Mouse (Mus musculus): Measurements from ENCODE around the gene Snrpf. TPM values are rescaled to one million over a fixed set of nuclear protein-coding genes. Genes with fewer than 3 reads are reported as not detected.
A peak's percentile ranks its signal among the peaks of the same experiment; 100 is the strongest.

Snrpf gene
- polyA plus RNA-seq, 1 experiment from 2014 or later = 77.4 TPM

DNA sequence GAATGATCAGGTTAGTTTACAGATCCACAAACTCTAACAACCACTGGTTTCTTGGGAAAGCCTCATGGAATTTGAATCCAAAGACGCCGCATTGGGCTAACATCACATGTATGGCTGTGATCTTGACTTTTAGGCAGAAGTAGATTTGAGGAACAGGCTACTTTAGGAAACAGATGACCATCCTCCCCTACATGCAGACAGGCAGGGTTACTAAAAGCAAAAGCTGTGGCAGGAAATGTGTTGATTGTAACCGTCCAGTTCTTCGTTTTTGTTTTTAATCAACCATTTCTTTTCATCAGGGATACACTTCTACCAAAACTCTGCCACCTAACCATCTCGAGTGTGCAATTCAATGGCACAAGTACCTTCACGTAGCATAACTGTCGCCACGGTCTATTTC lies 13.5 kb downstream of the Snrpf start:
- Histone ChIP-seq H3K9me3 (ENCODE audit: control insufficient read depth, low read length) (no peaks in the 10 kb centered on the region), H3K36me3 (ENCODE audit: control insufficient read depth, insufficient read depth, low read length) (no peaks in the 10 kb centered on the region), H3K4me1 (ENCODE audit: control insufficient read depth in 2 of 2, insufficient read depth in 2 of 2, low read length in 2 of 2) (no peaks in the 10 kb centered on the region), H3K4me3 (ENCODE audit: control insufficient read depth in 1 of 2, insufficient read depth in 1 of 2, low read depth in 1 of 2, low read length in 2 of 2) (no peak overlapping the region), H3K27me3 (ENCODE audit: control insufficient read depth, insufficient read depth, low read length) (no peaks in the 10 kb centered on the region), H3K9ac (ENCODE audit: low read length) (no peak overlapping the region), H3K27ac (replicated peaks in 1 of 2; ENCODE audit: control insufficient read depth in 1 of 2, insufficient read depth in 1 of 2, low read depth in 2 of 2, low read length in 2 of 2) (no peak overlapping the region), H3K4me2 (ENCODE audit: low read length) (no peak overlapping the region)
- no peak for ATAC-seq (ENCODE audit: insufficient number of reproducible peaks, insufficient read depth, low FRiP score, low read depth)
- WGBS = 83% methylated on average over 8 of the region's 8 CpGs

- no peak for ATAC-seq (ENCODE audit: insufficient number of reproducible peaks, insufficient read depth, low FRiP score, low read depth)
- no peaks in the 10 kb centered on the region for H3K4me1 ChIP-seq (ENCODE audit: control insufficient read depth in 2 of 2, insufficient read depth in 2 of 2, low read length in 2 of 2)
- no peak overlapping the region for H3K4me3 ChIP-seq (ENCODE audit: control insufficient read depth in 1 of 2, insufficient read depth in 1 of 2, low read depth in 1 of 2, low read length in 2 of 2)
- 51% methylated on average over 4 of the region's 4 CpGs for WGBS
- no peak overlapping the region for H3K27ac ChIP-seq (replicated peaks in 1 of 2; ENCODE audit: control insufficient read depth in 1 of 2, insufficient read depth in 1 of 2, low read depth in 2 of 2, low read length in 2 of 2)
- no peaks in the 10 kb centered on the region for H3K36me3 ChIP-seq (ENCODE audit: control insufficient read depth, insufficient read depth, low read length)
- no peaks in the 10 kb centered on the region for H3K9me3 ChIP-seq (ENCODE audit: control insufficient read depth, low read length)
- H3K27me3 ChIP-seq (ENCODE audit: control insufficient read depth, insufficient read depth, low read length) = no peaks in the 10 kb centered on the region
- H3K9ac ChIP-seq (ENCODE audit: low read length) = no peak overlapping the region
- H3K4me2 ChIP-seq (ENCODE audit: low read length) = no peak overlapping the region
Measured at GRCm38 (mm10) chr10:93574966-93575365, 14.5 kb downstream of the Snrpf start.

- H3K4me3 ChIP-seq (ENCODE audit: control insufficient read depth in 1 of 2, insufficient read depth in 1 of 2, low read depth in 1 of 2, low read length in 2 of 2) = no peak overlapping the region
- H3K4me1 ChIP-seq (ENCODE audit: control insufficient read depth in 2 of 2, insufficient read depth in 2 of 2, low read length in 2 of 2) = no peaks in the 10 kb centered on the region
- 59% methylated on average over 2 of the region's 2 CpGs for WGBS
- no peaks in the 10 kb centered on the region for H3K9me3 ChIP-seq (ENCODE audit: control insufficient read depth, low read length)
- no peak overlapping the region for H3K9ac ChIP-seq (ENCODE audit: low read length)
- H3K27ac ChIP-seq (replicated peaks in 1 of 2; ENCODE audit: control insufficient read depth in 1 of 2, insufficient read depth in 1 of 2, low read depth in 2 of 2, low read length in 2 of 2) = no peak overlapping the region
- no peak for ATAC-seq (ENCODE audit: insufficient number of reproducible peaks, insufficient read depth, low FRiP score, low read depth)
- H3K36me3 ChIP-seq (ENCODE audit: control insufficient read depth, insufficient read depth, low read length) = no peaks in the 10 kb centered on the region
- no peaks in the 10 kb centered on the region for H3K27me3 ChIP-seq (ENCODE audit: control insufficient read depth, insufficient read depth, low read length)
- H3K4me2 ChIP-seq (ENCODE audit: low read length) = no peak overlapping the region
Measured at GRCm38 (mm10) chr10:93572209-93572608, 17.3 kb downstream of the Snrpf start.

GRCm38 (mm10) chr10:93568671-93569070 lies 20.8 kb downstream of the Snrpf start:
- no peaks in the 10 kb centered on the region for H3K27me3 ChIP-seq (ENCODE audit: control insufficient read depth, insufficient read depth, low read length)
- no peak overlapping the region for H3K9ac ChIP-seq (ENCODE audit: low read length)
- no peaks in the 10 kb centered on the region for H3K4me1 ChIP-seq (ENCODE audit: control insufficient read depth in 2 of 2, insufficient read depth in 2 of 2, low read length in 2 of 2)
- no peaks in the 10 kb centered on the region for H3K36me3 ChIP-seq (ENCODE audit: control insufficient read depth, insufficient read depth, low read length)
- 81% methylated on average over 6 of the region's 6 CpGs for WGBS
- no peaks in the 10 kb centered on the region for H3K9me3 ChIP-seq (ENCODE audit: control insufficient read depth, low read length)
- H3K27ac ChIP-seq (replicated peaks in 1 of 2; ENCODE audit: control insufficient read depth in 1 of 2, insufficient read depth in 1 of 2, low read depth in 2 of 2, low read length in 2 of 2) = no peak overlapping the region
- no peak overlapping the region for H3K4me2 ChIP-seq (ENCODE audit: low read length)
- H3K4me3 ChIP-seq (ENCODE audit: control insufficient read depth in 1 of 2, insufficient read depth in 1 of 2, low read depth in 1 of 2, low read length in 2 of 2) = no peak overlapping the region
- ATAC-seq (ENCODE audit: insufficient number of reproducible peaks, insufficient read depth, low FRiP score, low read depth) = no peak

DNA sequence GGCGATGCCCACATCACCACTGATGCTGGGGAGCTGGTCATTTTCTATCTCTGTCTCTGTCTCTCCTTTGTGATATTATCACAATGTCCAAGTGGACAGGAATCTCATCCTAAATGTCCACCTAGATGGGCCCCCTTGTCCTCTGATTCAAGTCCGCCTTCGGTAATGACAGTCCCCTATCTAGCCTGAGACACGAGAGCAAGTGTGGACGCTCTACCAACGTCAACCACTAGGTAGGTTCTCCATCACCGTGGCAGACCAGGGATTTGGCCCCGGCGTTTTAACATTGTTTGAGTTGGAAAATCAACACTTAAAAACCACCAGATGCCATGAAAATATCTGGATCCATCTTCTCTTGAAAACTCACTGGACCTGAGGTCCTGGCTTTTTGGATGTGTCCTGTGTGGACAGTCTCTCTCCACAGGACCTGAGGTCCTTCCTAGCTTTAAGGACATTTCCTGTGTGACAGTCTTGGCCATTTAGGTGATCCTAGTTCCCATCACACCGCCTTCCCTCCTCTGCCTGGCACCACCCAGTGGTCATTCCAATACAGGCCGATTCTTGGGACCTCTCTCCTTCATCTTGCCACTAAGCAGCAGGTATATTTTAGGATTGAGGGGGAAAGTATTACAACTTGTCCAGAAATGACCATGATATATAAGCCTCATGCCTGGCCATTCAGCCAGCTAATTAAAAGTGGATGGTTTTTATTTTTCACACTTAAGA lies 21.5 kb downstream of the Snrpf start:
- Histone ChIP-seq H3K9ac (ENCODE audit: low read length) (no peak overlapping the region), H3K4me2 (ENCODE audit: low read length) (no peak overlapping the region), H3K27me3 (ENCODE audit: control insufficient read depth, insufficient read depth, low read length) (no peaks in the 10 kb centered on the region), H3K9me3 (ENCODE audit: control insufficient read depth, low read length) (no peaks in the 10 kb centered on the region), H3K27ac (replicated peaks in 1 of 2; ENCODE audit: control insufficient read depth in 1 of 2, insufficient read depth in 1 of 2, low read depth in 2 of 2, low read length in 2 of 2) (no peak overlapping the region), H3K4me3 (ENCODE audit: control insufficient read depth in 1 of 2, insufficient read depth in 1 of 2, low read depth in 1 of 2, low read length in 2 of 2) (no peak overlapping the region), H3K4me1 (ENCODE audit: control insufficient read depth in 2 of 2, insufficient read depth in 2 of 2, low read length in 2 of 2) (no peaks in the 10 kb centered on the region), H3K36me3 (ENCODE audit: control insufficient read depth, insufficient read depth, low read length) (no peaks in the 10 kb centered on the region)
- ATAC-seq (ENCODE audit: insufficient number of reproducible peaks, insufficient read depth, low FRiP score, low read depth) = no peak
- WGBS = 84% methylated on average over 11 of the region's 11 CpGs

DNA sequence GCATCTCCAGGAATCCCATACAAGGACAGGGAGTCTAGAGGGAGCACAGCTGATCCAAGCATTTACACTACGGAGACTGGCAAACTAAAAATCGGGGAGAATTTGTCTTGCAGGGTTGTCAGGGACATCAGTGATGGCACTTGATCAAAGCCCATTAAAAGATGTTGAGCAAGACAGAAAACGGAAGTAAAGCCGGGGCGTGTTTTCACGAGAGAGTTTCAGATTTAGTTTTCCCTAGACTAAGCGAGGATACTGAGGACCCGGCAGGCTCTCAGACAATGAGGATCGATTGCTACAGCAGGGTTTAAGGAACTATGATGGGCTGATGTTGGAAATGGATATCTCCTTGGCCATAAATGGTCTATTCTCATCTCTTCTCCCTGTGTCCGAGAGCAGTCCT lies 22.4 kb downstream of the Snrpf start:
- Histone ChIP-seq H3K9me3 (ENCODE audit: control insufficient read depth, low read length) (no peaks in the 10 kb centered on the region), H3K27ac (replicated peaks in 1 of 2; ENCODE audit: control insufficient read depth in 1 of 2, insufficient read depth in 1 of 2, low read depth in 2 of 2, low read length in 2 of 2) (no peak overlapping the region), H3K27me3 (ENCODE audit: control insufficient read depth, insufficient read depth, low read length) (no peaks in the 10 kb centered on the region), H3K4me3 (ENCODE audit: control insufficient read depth in 1 of 2, insufficient read depth in 1 of 2, low read depth in 1 of 2, low read length in 2 of 2) (no peak overlapping the region), H3K4me1 (ENCODE audit: control insufficient read depth in 2 of 2, insufficient read depth in 2 of 2, low read length in 2 of 2) (no peaks in the 10 kb centered on the region), H3K9ac (ENCODE audit: low read length) (no peak overlapping the region), H3K4me2 (ENCODE audit: low read length) (no peak overlapping the region), H3K36me3 (ENCODE audit: control insufficient read depth, insufficient read depth, low read length) (no peaks in the 10 kb centered on the region)
- WGBS = 81% methylated on average over 10 of the region's 10 CpGs
- no peak for ATAC-seq (ENCODE audit: insufficient number of reproducible peaks, insufficient read depth, low FRiP score, low read depth)

DNA sequence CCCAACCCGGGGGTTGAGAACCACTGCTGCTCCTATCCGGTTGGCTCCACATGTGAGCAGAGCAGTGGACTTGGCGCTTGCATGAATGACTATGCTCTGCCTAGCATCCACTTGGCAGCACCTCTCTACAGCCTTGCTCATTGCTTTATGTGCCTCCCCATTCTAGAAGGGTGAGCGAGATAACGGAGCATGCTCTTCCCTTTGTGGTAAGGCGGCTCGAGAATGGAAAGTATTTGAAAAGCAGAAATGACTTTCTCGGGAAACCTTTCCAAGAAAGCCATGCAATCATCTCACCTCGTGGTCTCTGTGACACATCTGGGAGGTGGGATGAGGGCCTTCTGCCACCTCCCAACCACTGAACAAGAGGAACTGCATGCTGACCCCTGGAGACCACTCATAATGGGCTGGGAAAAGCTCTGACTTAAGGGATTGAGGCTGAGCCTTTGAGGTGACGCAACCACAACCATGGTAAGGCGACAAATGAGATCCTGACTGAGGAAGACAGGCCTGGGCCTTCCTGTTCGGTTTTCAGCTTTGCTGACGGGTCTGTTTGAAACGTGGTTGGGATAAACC lies 24.9 kb downstream of the Snrpf start:
- ATAC-seq (ENCODE audit: insufficient number of reproducible peaks, insufficient read depth, low FRiP score, low read depth) = no peak
- Histone ChIP-seq H3K9me3 (ENCODE audit: control insufficient read depth, low read length) (no peaks in the 10 kb centered on the region), H3K9ac (ENCODE audit: low read length) (no peak overlapping the region), H3K27ac (replicated peaks in 1 of 2; ENCODE audit: control insufficient read depth in 1 of 2, insufficient read depth in 1 of 2, low read depth in 2 of 2, low read length in 2 of 2) (no peak overlapping the region), H3K4me3 (ENCODE audit: control insufficient read depth in 1 of 2, insufficient read depth in 1 of 2, low read depth in 1 of 2, low read length in 2 of 2) (no peak overlapping the region), H3K36me3 (ENCODE audit: control insufficient read depth, insufficient read depth, low read length) (no peaks in the 10 kb centered on the region), H3K27me3 (ENCODE audit: control insufficient read depth, insufficient read depth, low read length) (no peaks in the 10 kb centered on the region), H3K4me1 (ENCODE audit: control insufficient read depth in 2 of 2, insufficient read depth in 2 of 2, low read length in 2 of 2) (no peaks in the 10 kb centered on the region), H3K4me2 (ENCODE audit: low read length) (no peak overlapping the region)
- 74% methylated on average over 14 of the region's 14 CpGs for WGBS

- 36% methylated on average over 9 of the region's 9 CpGs for WGBS
- Histone ChIP-seq H3K9me3 (ENCODE audit: control insufficient read depth, low read length) (no peaks in the 10 kb centered on the region), H3K36me3 (ENCODE audit: control insufficient read depth, insufficient read depth, low read length) (no peaks in the 10 kb centered on the region), H3K27ac (replicated peaks in 1 of 2; ENCODE audit: control insufficient read depth in 1 of 2, insufficient read depth in 1 of 2, low read depth in 2 of 2, low read length in 2 of 2) (no peak overlapping the region), H3K4me2 (ENCODE audit: low read length) (no peak overlapping the region), H3K4me3 (ENCODE audit: control insufficient read depth in 1 of 2, insufficient read depth in 1 of 2, low read depth in 1 of 2, low read length in 2 of 2) (no peak overlapping the region), H3K9ac (ENCODE audit: low read length) (no peak overlapping the region), H3K27me3 (ENCODE audit: control insufficient read depth, insufficient read depth, low read length) (no peaks in the 10 kb centered on the region), H3K4me1 (ENCODE audit: control insufficient read depth in 2 of 2, insufficient read depth in 2 of 2, low read length in 2 of 2) (no peaks in the 10 kb centered on the region)
- ATAC-seq (ENCODE audit: insufficient number of reproducible peaks, insufficient read depth, low FRiP score, low read depth) = peak; percentile 21; the same call in 1 of the 2 replicates
Measured at GRCm38 (mm10) chr10:93559786-93560185, 29.7 kb downstream of the Snrpf start.
